Mouse (Mus musculus): ENCODE results near the gene Ctso. TPM values are rescaled to one million over a fixed set of nuclear protein-coding genes. Genes with fewer than 3 reads are reported as not detected.

Ctso gene
- total RNA-seq (2015; ENCODE audit: low replicate concordance) (7.1 and 9.0 TPM in 2 replicates), total RNA-seq (2017; ENCODE audit: low replicate concordance) (0.53 and 2.6 TPM in 2 replicates)

DNA sequence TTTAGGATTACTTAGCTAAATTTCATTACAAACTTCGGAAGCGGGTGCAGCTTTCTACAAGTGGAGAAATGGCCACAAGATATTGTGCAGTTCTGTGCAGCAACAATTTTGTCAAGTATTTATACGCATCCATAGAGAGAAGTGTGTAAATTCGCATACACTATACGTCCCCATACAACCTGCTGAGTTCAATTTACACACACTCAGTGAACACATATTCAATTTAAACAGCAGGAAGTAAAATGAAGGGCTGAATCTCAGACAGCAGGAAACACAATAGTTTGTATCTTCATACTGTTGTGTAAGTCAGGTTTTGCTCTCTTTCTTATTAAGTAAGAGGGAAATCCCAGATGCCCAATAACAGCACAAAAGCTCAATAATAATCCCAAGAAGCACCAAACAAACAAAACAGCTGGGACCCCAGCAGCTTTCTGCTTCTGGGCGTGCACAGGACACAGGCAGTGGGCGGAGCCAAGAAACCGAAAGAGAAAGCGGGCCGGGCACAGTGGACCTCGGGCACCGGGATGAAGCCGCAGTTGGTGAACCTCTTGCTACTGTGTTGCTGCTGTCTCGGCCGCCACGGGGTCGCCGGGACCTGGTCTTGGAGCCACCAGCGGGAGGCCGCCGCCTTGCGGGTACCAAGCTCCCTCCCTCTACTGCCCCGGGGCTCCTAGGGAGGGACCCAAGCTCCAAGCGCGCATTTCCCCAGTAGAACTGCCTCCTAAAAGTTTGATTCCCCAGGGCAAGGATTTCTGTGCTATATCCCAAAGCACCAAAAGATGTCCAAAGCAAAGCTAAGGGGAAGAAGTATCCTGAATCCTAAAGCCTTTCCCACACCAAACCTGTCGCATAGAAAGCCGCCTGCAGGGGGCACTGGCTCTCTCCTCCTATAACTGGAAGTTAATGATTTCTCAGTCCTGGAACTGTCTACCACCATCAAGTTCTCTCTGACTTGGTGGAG lies at the start of gene Ctso:
Gene Ctso, plus strand, starts transcription at position 461 of the 961 bp plus-strand sequence.
- ATAC-seq (replicated peaks; ENCODE audit: low FRiP score, poor library complexity, severe bottlenecking): peak; percentile 94

DNA sequence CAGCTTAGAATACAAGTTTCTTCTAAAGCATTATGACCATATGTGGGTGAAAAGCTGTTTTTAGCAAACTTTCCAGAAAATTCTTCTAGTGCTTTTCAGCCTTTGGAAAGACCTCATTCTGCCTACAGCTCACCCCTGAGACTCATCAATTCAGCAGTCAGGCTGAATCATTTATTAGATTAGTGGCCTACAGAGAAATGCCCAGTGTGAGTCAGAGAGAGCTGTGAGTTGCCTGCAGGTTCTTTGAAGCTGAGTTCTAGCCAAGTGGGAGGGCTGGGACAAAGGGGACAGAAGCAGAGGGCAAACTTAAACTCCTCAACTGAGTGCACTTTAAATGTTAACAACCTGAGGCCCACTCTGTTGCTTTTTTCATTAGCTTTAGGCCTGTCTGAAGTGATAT lies 48.5 kb upstream of the Ctso start:
- no peak for ATAC-seq (replicated peaks; ENCODE audit: low FRiP score, poor library complexity, severe bottlenecking)

DNA sequence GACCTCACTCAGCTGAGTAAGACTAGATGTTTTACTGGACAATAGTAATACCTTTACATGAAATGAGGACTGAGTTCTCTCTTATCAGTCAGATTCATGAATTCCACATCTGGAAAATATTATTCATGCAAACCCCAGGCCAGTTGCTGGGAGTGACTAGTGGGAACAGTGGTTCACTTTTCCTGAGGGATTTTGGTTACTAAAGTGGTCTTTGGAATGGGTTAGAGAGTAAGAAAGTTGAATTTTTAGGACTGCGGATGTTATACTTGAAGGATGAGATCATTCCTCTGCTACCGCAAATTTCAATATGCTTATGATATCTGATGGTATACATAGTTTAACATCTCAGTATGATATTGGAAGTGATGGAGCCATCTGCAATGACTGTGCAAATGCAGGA lies 46.8 kb upstream of the Ctso start:
- no peak for ATAC-seq (replicated peaks; ENCODE audit: low FRiP score, poor library complexity, severe bottlenecking)

- ATAC-seq (replicated peaks; ENCODE audit: low FRiP score, poor library complexity, severe bottlenecking): no peak
Measured at GRCm38 (mm10) chr3:81889137-81889536, 43.3 kb upstream of the Ctso start.

GRCm38 (mm10) chr3:81910286-81911036 lies 21.9 kb upstream of the Ctso start:
- ATAC-seq (replicated peaks; ENCODE audit: low FRiP score, poor library complexity, severe bottlenecking): no peak

DNA sequence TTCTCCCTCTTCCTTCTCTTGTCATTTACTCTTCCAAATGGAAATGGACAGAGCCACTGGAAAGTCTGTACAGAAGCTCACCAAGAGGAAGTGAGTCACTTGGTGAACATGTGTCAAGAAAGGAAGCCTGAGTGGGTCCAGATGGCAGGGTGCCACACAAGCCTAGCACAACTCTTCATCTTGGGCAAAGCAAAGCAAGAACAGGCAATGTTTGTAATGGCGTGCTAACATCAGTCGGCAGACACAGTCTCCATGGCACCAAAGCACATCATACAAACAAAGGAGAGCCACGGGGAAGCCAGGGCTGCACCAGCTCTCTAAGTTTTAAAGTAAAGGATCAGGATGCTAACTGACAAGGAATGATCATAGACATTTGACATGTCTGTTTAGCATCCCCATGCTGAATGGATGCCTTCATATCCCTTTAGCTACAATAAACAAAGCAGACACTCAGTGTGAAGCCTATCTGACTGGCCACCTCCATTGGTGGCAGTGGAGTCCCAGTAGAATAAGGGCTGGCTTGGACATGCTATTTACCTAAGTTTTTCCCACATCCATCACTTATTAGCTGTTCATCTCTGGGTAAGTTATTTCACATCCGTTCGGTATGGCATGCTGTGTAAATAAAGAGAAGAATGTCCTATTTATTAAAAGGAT lies 16.2 kb upstream of the Ctso start:
- no peak for ATAC-seq (replicated peaks; ENCODE audit: low FRiP score, poor library complexity, severe bottlenecking)

- no peak for ATAC-seq (replicated peaks; ENCODE audit: low FRiP score, poor library complexity, severe bottlenecking)
Measured at GRCm38 (mm10) chr3:81917354-81917935, 15.0 kb upstream of the Ctso start.

DNA sequence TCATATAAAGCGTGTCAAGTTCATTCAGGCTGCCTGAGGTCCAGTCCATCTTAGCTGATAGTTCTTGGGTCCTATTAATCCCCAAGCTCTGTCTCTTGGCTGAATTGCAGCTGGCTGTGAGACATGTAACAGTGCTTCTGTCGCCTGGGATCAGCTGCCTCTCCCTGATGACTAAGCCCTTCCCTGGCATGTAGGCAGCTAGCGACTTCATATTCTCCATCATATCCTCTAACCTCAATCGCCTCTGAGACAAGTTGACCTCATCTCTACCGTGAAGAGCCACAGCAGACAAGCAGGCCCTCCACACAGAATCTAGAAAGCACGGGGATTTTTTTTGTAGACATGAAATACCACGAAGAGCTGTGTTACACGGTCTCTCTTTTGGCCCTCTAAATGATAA lies 14.2 kb upstream of the Ctso start:
- ATAC-seq (replicated peaks; ENCODE audit: low FRiP score, poor library complexity, severe bottlenecking): no peak

DNA sequence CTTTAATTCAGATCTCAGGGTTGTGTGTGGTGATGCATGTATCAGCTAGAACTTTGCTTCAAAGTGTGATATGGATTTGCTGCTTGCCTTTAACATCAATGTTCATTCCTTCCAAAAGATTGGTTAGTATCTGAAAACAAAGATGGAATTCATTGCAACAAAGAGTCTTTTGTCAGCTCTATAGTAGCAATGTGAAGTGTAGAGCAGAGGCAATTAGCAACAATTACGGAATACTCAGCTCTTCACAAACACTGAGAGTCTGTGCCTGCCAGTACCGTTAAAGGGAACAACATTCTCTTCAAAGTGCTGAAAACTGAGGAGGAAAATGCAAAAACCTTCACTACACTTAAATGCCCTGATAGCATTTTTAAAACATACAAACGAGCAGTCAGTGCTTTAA lies 12.7 kb upstream of the Ctso start:
- ATAC-seq (replicated peaks; ENCODE audit: low FRiP score, poor library complexity, severe bottlenecking): no peak

DNA sequence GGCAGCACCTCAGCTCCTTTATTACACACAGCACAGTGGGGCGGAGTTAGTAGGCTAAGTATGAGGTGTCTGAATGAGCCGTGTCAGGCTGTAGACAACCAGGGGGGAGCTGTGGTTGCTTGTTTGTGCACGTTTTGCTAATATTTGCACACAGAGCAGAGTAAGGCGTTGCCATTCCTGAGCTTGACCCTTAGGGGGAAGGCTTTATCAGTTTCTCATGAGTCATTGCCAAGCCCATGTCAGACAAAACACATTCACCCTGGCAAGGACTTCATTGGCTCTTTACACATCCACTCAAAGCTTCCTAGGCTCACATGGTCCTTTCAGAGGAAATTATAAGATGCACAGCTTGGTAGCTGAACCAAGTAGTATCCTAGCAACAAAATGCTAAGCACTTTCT lies 9.5 kb upstream of the Ctso start:
- no peak for ATAC-seq (replicated peaks; ENCODE audit: low FRiP score, poor library complexity, severe bottlenecking)

- no peak for ATAC-seq (replicated peaks; ENCODE audit: low FRiP score, poor library complexity, severe bottlenecking)
Measured at GRCm38 (mm10) chr3:81924931-81925330, 7.5 kb upstream of the Ctso start.

- no peak for ATAC-seq (replicated peaks; ENCODE audit: low FRiP score, poor library complexity, severe bottlenecking)
Measured at GRCm38 (mm10) chr3:81925856-81926255, 6.5 kb upstream of the Ctso start.

- no peak for ATAC-seq (replicated peaks; ENCODE audit: low FRiP score, poor library complexity, severe bottlenecking)
Measured at GRCm38 (mm10) chr3:81926764-81927325, 5.6 kb upstream of the Ctso start.

DNA sequence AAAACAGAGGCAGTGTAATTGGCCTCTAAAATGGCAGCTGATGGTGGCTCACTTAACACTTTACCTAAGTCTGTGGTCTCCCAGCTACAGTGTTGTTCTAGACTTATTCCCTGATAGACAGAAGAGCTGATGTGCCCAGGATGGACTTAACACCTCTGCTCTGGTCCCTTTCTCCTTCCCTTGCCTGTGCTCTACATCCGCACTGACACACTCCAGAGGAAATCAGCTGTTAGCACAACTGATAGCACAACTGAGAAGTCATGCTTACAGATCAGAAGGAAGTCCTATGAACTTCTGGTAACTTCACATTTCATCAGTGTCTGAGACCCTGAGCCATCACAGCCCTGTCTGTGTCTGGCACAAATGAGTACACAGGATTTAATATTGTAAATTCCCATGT lies 3.3 kb upstream of the Ctso start:
- no peak for ATAC-seq (replicated peaks; ENCODE audit: low FRiP score, poor library complexity, severe bottlenecking)

DNA sequence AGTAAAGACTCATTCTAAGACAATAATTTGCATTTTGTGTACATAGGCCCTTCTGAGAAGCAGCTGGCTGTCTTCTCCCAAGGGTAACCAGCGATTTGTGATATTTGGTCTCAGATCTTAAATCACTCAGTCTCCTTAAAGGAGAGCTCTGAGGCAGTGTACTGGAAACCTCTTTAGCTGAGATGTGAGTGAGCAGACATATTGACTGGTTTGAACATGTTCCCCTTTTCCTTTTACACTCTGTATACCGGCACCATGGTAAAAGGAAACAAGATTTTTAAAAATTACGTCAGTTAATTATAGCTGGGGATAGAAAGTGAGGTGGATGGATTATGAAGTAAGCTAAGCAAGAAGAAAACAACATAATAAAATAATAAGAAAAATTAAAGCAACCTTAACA lies 706 bp upstream of the Ctso start:
- ATAC-seq (replicated peaks; ENCODE audit: low FRiP score, poor library complexity, severe bottlenecking): no peak

- ATAC-seq (replicated peaks; ENCODE audit: low FRiP score, poor library complexity, severe bottlenecking): no peak
Measured at GRCm38 (mm10) chr3:81933348-81933747, 947 bp downstream of the Ctso start.

GRCm38 (mm10) chr3:81938924-81939323 lies 6.5 kb downstream of the Ctso start:
- ATAC-seq (replicated peaks; ENCODE audit: low FRiP score, poor library complexity, severe bottlenecking): no peak

- ATAC-seq (replicated peaks; ENCODE audit: low FRiP score, poor library complexity, severe bottlenecking): no peak
Measured at GRCm38 (mm10) chr3:81942341-81942740, 9.9 kb downstream of the Ctso start.

- no peak for ATAC-seq (replicated peaks; ENCODE audit: low FRiP score, poor library complexity, severe bottlenecking)
Measured at GRCm38 (mm10) chr3:81943097-81943496, 10.7 kb downstream of the Ctso start.

All from erythroid progenitor cell, adult 5-6 weeks (primary cell).